Mouse (Mus musculus): ENCODE measurements around the gene Hgfac.

Hgfac gene

DNA sequence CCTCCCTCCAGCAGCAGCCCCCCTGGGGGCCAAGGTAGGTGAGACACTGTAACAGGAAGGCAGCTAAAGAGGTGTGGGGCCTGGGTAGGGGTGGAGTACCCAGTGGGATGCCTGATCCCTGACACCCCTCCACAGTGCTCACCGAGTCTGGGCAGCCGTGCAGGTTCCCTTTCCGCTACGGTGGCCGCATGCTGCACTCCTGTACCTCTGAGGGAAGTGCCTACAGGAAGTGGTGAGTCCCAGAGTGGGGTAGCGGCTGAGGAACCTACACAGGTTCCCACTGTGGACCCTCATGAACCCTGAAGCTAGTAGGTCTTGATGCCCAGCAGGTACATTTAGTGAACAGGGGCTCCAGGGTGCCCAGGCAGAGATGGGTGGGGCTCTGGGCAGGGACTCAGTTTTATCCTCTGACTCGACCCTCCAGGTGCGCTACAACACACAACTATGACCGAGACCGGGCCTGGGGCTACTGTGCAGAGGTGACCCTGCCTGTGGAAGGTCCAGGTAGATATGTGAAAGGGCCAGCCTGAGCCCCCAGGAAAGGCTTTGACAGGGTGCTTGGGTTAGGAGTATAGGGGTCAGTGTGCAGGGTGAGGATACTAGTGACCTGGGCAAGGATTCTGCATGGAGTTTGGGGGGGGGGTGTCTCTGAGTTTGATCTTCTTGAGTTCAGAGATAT is 1.3 kb downstream of the Hgfac start:
- no peak for DNase-seq

DNA sequence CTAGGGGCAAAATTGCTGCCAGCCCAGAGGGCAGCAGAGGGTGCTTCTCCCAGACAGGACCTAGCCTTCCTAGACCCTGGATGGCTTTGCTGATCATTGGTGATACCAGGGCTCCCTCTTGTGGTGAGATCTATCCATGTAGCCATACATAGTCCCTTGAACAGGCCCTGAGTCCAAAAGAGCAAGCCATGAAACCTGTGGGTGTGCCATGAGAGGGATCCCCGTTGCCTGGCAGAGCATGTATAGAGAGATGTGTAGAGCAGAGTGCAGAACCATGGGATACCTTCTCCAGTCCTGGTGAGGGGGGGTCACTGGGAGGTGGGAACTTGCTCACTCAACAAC is 1.8 kb downstream of the Hgfac start:
- DNase-seq, result peak; percentile 61 to 81

DNA sequence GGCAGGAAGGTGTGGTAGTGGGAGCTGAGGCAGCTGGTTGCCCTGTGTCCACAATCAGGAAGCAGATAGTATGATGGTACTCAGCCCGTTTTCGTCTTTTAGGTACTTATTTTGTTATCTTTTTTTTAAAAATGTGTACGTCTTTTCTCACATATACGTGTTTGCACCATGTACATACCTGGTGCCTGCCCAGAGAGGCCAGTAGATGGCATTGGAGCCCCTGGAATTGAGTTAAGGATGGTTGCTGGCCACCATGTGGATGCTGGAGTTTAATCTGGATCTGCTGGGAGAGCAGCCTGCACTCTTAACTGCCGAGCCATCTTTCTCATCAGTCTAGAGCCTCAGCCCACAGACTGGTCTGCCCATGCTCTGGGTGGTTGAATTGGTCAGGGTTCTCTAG is 9.2 kb downstream of the Hgfac start:
- no peak for DNase-seq

DNA sequence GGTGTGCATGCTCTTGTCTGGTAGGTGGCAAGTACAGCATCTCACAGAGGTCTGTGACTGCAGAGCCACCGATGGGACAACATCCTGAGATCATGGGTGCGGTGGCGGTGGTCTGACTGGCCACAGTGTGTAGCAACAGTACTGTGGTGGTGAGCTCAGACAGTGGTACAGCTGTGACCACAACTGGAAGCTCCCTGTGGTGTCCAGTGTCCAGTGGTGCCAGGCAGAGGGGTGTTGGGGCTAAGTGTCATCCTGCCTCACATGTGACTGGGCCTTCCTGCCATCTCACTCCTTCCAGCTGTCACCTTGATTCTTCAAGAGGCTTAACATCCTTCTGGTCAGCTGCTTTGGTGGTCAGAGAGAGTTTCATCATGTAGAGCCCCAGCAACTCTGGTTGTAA is 13.3 kb downstream of the Hgfac start:
- DNase-seq, result no peak

DNA sequence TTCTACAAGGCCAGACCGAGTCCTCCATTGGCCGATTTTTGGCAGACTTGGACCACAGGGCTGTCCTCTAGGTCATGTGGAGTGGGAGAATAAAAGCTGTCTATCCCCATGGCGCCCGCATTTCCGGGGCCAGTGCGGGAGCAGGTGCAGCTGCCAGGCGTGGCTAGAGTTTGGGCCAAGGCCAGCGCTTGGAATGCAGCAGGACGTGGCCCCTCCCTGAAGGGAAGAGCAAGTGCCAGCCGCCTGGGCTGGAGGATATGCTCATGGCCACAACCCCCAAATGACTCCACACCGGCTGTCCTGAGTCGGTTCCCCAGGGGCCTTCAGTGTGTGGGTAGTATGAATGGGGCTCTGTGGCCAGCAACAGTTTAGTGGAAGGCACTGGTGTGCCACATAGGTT is 13.8 kb downstream of the Hgfac start:
- peak; percentile 57 to 80 for DNase-seq

DNA sequence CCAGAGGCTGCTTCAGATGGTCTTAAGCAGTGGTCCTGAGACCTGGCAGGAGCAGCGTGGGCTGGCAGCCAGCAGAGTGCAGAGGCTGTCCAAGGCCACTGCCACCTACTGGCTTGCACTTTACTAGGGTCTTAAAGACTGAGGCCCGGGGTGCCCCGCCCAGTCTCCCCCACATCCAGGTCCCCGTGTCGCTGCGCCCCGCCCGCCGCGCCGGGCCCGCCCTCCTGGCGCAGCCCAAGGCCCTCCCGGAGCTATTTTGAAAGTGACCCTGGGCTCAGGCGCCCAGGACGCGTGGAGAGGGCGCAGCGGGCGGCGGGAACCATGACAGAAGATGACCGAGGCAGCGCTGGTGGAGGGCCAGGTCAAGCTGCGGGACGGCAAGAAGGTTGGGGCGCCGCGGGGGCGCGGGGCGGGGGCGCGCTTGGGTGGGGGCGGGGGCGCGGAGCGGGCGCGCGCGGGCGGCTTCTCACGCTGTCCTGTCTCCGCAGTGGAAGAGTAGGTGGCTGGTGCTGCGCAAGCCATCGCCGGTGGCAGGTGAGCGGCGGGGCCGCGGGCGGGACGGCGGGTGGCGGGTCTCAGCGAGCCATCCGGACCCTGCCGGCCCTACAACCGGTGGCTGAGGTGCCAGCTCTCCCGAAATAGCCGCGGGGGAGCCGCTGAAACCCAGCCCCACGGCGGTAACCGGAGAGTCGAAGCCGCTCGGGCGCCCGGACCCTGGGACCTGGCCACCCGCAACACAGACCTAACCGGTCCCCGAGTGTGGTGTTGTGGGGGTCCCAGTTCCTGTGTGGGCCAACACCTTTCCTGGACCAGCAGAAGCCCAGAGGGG is 15.5 kb downstream of the Hgfac start, which contains the start of gene Dok7:
TSS of gene Dok7 (plus strand) at position 163 of the 829 bp plus-strand sequence.
- peak; percentile 35 to 61 for DNase-seq

DNA sequence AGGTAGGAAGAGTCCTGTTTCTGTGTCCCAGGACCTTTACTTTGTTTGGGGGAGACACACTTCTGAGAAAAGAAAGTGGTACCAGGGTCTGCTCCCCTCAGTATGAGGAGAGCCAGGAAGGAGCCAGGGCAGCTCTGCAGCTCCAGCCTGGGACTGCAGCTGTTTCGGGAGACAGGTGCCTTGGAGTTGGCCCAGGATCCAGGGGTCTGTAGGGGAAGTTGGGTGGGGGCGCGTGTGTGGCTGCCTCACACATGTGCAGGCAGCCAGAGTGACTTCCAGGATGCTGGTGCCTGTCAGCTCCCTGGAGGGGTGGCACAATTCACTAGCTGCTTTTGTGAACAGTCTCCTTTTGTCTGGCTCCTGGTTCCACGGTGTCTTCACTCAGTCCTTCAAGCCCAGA is 16.3 kb downstream of the Hgfac start:
- DNase-seq, result no peak

DNA sequence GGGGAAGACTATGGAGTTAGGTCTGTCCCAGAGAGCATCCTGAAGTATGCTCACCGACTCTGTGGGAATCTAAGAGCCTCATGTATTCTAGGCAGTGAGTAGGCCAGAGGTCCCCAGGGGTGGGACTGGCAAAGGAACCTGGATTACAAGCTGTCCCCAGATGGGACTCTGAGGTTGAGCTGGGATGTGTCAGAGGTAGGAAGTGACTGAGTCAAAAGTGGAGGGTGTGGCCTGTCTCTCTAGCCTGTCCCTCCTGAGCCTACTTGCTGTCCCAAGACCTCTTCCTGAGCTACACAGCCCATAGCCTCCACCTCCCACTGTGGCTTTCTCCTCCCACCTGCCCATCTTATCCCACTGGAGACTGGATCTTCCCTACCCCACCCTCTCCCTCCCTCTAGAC is 16.9 kb downstream of the Hgfac start:
- DNase-seq, result no peak

DNA sequence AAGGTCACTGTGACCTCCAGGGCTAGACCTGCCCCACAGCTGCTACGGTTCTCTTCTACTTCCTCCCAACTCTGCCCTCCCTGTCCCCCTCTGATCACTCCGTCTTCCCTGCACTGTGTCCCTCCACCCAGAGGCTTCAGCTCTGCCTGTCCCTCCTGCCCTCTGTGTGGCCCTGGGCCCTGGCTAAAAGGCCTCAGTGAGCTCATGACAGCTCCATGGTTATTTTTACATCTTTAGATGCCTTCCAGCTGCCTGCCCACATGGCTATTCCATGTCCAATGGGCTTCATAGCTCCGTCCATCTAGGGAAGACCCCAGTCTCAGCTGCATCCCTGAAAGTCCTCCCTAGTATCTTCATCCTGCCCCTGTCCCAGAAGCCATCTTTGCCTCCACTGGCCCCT is 18.8 kb downstream of the Hgfac start:
- DNase-seq, result no peak

DNA sequence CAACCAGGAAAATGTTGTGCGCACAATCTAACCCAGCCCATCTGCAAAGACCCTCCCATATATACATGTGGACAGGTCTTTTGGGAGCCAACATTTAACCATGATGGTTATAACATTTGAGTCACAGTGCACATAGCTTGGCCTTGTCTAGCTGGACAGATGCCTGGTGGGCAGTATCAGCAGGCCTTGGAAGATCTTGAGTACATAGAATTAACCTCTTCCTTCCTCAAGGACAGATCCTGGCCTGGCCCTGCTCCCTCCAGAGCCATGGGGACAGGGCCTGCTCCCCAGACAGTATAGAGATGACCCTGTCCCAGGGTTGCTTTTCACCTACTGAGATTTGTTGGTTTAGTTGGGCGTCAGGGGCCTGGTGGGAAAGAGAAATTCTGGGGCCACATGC is 28.5 kb downstream of the Hgfac start:
- DNase-seq, result no peak

DNA sequence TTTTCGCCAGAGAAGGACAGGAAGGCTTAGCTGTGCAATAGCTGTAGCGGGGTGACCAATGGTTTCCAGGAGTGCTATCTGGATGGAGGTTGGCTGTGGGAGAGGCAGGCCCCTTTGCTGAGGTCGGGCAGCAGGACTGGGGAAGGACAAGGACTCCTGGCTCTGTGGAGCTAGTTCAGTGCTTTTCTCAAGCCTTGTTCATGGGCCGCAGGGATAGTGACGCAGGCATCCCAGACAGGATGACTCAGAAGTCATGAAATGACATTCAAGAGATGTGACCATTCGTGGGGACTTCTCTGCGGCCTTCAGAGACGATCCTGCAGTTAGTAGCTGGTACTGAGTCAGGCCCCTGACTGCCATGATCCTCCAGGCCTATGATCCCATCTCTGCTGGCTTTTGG is 29.0 kb downstream of the Hgfac start:
- no peak for DNase-seq

DNA sequence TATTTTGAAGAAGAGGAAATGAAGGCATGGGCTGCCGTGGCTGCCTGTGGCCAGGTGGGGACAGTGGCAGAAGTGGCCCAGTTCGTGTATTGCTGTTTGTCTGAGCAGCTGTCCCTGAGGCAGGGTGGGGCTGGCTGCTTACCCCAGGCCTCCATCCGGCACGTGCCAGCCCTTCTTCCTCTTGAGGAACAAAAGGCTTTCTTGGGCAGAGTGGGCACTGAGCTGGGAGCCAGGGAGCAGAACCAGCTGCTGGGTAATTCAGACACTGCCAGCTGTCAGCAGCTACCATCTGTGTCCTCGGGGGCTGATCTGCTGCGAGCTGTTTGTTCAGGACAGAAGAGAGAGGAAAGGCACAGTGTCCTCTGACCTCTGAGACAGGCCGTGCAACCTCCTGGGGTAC is 29.6 kb downstream of the Hgfac start:
- no peak for DNase-seq

DNA sequence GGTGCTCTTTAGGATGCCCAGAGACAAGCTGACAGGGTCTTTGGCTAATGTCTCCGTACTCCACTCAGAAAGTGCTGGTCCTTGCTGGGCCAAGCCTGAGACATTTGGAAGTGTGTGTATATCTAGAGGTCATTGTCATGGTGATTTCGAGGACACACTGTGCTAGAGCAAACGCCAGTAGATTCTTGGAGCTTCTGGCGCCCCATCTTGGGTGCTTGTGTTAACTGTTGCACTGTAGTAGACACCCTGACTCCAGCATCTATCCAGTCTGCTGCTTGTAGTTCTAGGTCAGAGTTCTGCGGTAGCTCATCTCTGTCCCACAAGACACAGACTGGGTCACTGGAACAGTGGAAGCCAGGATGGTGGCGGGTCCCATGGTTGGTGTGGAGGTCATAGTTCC is 30.5 kb downstream of the Hgfac start:
- DNase-seq, result no peak

DNA sequence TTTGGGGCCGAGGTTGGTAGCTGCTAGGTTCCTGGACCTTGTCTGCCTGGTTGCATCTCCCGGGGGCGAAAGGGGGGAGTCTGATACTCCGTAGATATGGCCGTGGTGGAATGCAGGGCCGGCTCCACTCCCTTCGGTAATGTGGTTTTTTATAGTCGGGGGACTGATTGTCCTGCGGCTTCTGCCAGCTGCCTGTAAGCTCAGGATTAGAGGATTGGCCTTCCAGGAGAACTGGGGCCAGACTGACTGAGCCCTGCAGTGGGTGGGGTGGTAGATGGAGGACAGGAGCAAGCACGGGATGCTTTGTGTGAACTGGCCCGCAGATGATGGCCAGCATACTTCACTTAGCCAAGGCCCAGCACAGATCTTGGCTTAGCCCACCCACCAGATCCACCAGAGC is 31.9 kb downstream of the Hgfac start:
- no peak for DNase-seq

DNA sequence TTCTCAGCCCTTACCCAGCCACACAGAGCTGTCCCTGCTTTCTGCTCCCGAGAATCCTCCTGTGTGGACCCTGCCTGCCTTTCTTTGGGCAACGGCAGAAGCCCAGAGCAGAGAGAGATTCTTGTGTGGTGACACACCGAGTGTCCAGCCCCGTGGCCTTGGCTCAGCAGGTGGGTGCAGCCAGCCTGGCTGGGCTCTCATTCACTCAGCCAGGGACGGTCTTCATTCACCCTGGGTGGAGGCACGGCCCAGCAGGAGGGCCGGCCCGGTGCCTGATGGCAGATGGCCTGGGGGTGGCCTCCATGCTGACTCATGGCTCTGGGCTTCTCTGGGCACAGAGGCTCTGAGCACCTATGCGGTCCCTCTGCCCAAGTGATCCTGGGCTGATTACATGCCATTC is 32.7 kb downstream of the Hgfac start:
- DNase-seq, result no peak

DNA sequence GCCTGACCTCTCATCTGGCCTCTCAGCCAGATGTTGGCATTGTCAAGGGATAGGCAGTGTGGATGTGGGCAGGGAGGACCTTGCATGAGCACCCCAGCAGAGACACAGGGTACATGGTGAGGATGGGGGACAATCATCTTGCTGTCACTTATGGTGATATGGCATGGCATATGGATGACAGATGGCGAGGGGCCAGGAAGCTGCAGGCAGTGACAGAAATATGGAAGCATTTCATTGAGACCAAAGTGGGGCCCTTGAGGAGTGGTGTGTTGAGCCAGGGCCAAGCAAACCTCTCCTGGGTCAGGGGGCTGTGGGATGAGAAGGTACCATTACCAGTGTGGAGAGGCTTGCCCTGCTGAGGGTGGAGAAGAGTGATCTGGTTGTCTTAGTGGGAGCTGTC is 35.1 kb downstream of the Hgfac start:
- no peak for DNase-seq

DNA sequence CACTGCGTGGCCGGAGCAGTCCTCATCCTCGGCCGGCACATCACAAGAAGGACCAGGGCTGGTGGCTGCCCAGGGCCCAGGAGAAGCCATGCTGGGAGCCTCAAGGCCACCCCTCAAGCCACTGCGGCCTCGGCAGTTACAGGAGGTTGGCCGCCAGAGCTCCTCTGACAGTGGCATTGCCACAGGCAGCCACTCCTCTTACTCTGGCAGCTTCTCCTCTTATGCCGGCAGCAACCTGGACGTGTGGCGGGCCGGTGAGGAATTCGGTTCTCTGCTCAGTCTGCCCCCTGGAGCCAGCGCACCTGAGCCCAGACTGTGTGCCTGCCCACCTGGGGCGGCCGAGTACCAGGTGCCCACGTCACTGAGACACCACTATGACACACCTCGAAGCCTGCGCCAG is 37.8 kb downstream of the Hgfac start:
- no peak for DNase-seq

DNA sequence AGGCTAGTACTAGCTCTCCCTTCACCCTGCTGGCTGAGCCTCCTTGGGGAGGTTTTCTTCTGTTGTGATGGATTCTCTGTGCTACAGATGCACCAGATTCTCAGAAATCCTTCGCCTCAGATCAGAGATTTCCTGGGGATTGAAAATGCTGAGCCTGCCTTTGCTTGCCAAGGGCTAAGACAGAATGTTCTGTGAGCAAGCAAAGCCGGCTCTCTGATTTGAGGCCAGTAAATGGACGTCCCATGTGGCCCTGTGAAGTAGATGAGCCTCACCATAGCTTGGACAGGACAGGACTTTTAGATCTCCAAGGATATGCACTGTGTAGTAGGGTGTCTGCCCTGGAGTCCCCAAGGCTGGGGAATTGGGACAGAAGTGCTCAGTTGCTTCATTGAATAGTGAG is 43.6 kb downstream of the Hgfac start:
- DNase-seq, result no peak

DNA sequence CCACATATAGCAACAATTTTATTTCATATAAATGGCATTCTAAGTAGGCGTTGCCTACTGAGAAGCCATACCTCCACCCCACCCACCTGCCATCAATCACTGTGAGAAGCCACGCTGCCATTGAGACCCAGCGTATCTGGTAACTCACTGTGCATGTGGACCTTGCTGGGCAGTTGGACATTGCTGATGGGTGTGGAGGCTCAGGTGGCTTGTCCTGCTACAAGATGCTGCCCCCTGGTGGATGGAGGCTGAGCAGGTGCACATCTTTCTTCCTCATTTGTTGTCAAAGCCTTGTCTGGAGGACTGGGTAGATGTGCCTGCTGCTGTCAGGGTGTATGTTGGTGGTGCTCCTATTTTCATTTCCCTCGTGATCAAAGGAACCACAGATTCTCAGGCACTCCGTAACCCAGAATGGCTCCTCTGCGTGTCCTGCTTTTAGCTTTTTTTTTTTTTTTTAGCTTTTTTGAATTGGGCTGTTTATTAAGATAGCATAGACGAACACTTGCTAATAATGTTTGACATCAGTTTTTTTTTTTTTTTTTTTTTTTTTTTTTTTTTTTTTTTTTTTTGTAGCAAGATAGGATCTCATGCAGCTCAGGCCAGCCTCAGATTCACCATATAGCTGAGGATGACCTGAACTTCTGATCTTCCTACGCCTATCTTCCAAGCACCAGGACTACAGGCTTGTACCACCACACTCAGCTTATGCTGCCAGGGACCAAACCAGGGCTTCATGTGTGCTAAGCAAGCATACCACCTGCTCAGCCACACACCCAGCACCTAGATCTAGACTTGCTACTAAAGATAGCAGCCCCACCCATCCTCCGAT is 47.7 kb downstream of the Hgfac start:
- peak; percentile 61 to 66 for DNase-seq

DNA sequence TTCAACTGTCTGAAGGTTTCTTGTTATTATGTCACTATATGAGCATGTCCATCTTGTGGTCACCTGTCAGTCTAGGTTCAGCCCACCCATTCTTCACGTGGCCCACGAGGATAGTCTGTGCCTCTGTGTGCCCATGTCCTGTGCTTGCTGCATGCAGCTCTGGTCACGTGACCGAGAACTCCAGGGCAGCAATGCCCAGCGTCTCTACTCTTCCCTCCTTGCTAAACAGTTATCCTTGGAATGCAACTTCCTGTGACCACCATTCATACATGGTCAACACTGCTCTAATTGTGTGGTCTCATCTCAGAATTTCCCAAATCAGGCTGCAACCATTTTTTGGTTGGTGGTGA is 48.3 kb downstream of the Hgfac start:
- no peak for DNase-seq

DNA sequence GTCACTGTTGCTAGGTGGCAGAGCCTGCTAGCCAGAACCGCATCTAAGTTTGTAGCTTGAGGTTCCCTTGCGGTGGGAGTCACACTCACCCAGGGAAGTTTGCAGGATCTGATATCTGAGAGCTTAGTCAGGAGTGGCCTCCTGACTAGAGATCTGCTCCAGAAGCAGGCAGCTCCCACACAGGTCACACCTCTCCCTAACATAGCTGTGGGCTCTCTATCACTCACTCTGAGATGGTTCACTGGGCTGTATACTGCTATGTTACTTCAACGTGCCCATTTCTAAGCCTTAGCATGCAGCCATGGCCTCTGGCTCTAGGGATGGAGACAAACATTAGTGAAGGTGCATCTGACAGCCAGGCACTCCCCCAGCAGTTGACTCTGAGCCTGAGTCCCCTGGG is 50.3 kb downstream of the Hgfac start:
- DNase-seq, result no peak
